Mouse (Mus musculus): Measurements from ENCODE around the gene Raver1. TPM values are rescaled to one million over a fixed set of nuclear protein-coding genes. Genes with fewer than 3 reads are reported as not detected.

Gene Raver1
- polyA plus RNA-seq, 1 experiment: 60.7 TPM

DNA sequence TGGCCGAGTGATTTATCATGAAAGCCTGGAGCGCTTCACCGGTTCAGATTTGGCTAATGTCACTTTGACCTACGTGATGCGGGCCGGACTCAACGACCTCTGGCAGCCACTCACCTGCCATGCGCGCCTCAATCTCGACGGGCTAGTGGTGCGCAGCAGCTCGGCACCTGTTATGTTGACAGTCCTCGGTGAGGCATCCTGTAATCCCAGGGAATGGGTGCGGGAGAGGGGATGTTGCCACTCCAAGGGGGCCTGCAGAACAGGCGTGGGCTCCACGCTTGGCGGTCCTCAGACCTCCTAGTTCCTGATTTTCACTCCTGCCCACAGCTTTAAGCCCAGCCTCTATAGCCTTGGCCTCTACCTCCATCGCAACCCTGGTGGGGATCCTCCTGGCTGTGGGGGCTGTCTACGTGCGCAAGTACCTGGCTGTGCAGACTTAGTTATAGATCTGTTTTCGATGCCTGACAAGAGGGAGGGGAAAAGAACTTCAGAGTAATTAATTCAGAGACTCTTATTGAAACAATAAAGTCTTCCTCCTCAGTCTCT is 61.7 kb downstream of the Raver1 start:
- peaks cover 9% of the 10 kb centered on the region for H3K4me1 ChIP-seq (ENCODE audit: control insufficient read depth, insufficient read depth, low read length)
- H3K36me3 ChIP-seq (ENCODE audit: control insufficient read depth, insufficient read depth, low read length, poor library complexity, severe bottlenecking): peaks cover 3% of the 10 kb centered on the region; the same call in 1 of the 2 replicates
- H3K27me3 ChIP-seq (ENCODE audit: control insufficient read depth, insufficient read depth, low read length, poor library complexity, severe bottlenecking): no peaks in the 10 kb centered on the region; the same call in 1 of the 2 replicates
- H3K9me3 ChIP-seq (replicated peaks; ENCODE audit: control insufficient read depth, insufficient read depth, low read length, poor library complexity, severe bottlenecking): no peaks in the 10 kb centered on the region
- H3K27ac ChIP-seq (ENCODE audit: insufficient read depth, low read length): no peak overlapping the region
- H3K9ac ChIP-seq (ENCODE audit: low read depth, poor library complexity, severe bottlenecking): peak overlapping the region; percentile 23
- H3K4me3 ChIP-seq (ENCODE audit: low read depth, low read length): peak overlapping the region; percentile 44
- TF ChIP-seq POLR2A (IDR thresholded peaks at IDR 0.05; ENCODE audit: insufficient read depth, low read length) (no peak), EP300 (IDR thresholded peaks at IDR 0.05; ENCODE audit: insufficient read depth, low read depth, low read length) (no peak), CTCF (IDR thresholded peaks at IDR 0.05; ENCODE audit: low read depth, low read length) (no peak)

DNA sequence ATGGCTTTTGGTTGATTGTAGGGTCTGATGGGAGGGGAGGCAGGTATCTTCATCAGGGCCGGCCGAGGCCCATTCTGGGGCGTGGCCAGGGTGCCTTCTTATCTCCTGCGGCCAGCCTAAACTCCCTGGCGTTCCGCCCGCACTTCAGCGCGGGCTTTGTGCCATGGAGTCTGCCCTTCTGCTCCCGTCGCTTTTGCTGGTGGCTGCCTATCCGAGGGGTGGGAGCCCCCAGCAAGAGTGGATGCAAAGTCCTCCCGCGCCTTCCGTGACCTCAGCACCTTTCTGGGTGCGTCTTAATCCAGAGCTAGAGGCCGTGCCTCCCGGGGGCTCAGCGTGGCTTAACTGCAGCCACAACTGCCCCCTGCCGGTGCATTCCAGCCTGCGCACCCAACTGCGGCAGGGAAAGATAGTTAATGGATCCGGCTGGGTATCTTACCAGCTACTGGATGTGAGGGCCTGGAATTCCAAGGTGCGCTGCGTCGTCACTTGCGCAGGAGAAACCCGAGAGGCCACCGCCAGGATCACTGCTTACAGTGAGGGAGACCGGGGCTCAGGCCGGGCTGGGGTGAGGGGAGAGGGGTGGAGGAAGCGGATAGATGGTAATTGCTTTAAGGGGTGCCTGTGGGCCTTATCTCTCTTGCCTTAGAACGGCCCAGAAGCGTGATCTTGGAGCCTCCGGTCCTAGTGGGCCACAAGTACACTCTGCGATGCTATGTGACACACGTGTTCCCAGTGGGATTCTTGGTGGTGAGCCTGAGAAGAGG is 62.3 kb downstream of the Raver1 start, which contains the start of gene Icam4:
TSS of gene Icam4 (plus strand) at position 83 of the 764 bp plus-strand sequence.
- Histone ChIP-seq H3K36me3 (ENCODE audit: control insufficient read depth, insufficient read depth, low read length, poor library complexity, severe bottlenecking) (peaks cover 3% of the 10 kb centered on the region; the same call in 1 of the 2 replicates), H3K27ac (ENCODE audit: insufficient read depth, low read length) (0 out of 2 replicates have a peak within 1 kb of the TSS, but pooled peaks have one; percentile 10)

GRCm38 (mm10) chr9:21028560-21029110 is 63.2 kb downstream of the Raver1 start:
- no peak for TF ChIP-seq EP300 (IDR thresholded peaks at IDR 0.05; ENCODE audit: insufficient read depth, low read depth, low read length)
- no peak for TF ChIP-seq CTCF (IDR thresholded peaks at IDR 0.05; ENCODE audit: low read depth, low read length)
- TF ChIP-seq POLR2A (IDR thresholded peaks at IDR 0.05; ENCODE audit: insufficient read depth, low read length): no peak
- H3K9ac ChIP-seq (ENCODE audit: low read depth, poor library complexity, severe bottlenecking): no peak overlapping the region
- H3K4me3 ChIP-seq (ENCODE audit: low read depth, low read length): no peak overlapping the region
- peaks cover 9% of the 10 kb centered on the region for H3K4me1 ChIP-seq (ENCODE audit: control insufficient read depth, insufficient read depth, low read length)
- H3K36me3 ChIP-seq (ENCODE audit: control insufficient read depth, insufficient read depth, low read length, poor library complexity, severe bottlenecking): peaks cover 3% of the 10 kb centered on the region; the same call in 1 of the 2 replicates
- H3K27me3 ChIP-seq (ENCODE audit: control insufficient read depth, insufficient read depth, low read length, poor library complexity, severe bottlenecking): no peaks in the 10 kb centered on the region; the same call in 1 of the 2 replicates
- 0 out of 2 replicates have a peak overlapping the region, but pooled peaks have one; percentile 10 for H3K27ac ChIP-seq (ENCODE audit: insufficient read depth, low read length)
- no peaks in the 10 kb centered on the region for H3K9me3 ChIP-seq (replicated peaks; ENCODE audit: control insufficient read depth, insufficient read depth, low read length, poor library complexity, severe bottlenecking)

More for the DNA sequence above, 62.3 kb downstream of the Raver1 start, which contains the start of gene Icam4:
- no peaks in the 10 kb centered on the region; the same call in 1 of the 2 replicates for H3K27me3 ChIP-seq (ENCODE audit: control insufficient read depth, insufficient read depth, low read length, poor library complexity, severe bottlenecking)
- peaks cover 9% of the 10 kb centered on the region for H3K4me1 ChIP-seq (ENCODE audit: control insufficient read depth, insufficient read depth, low read length)
- TF ChIP-seq CTCF (IDR thresholded peaks at IDR 0.05; ENCODE audit: low read depth, low read length) (peak; percentile 85), EP300 (IDR thresholded peaks at IDR 0.05; ENCODE audit: insufficient read depth, low read depth, low read length) (0 out of 2 replicates have a peak, but pooled peaks have one; percentile 38), POLR2A (IDR thresholded peaks at IDR 0.05; ENCODE audit: insufficient read depth, low read length) (no peak)
- peak within 1 kb of the TSS; percentile 23 for H3K9ac ChIP-seq (ENCODE audit: low read depth, poor library complexity, severe bottlenecking)
- H3K4me3 ChIP-seq (ENCODE audit: low read depth, low read length): peak within 1 kb of the TSS; percentile 53
- no peaks in the 10 kb centered on the region for H3K9me3 ChIP-seq (replicated peaks; ENCODE audit: control insufficient read depth, insufficient read depth, low read length, poor library complexity, severe bottlenecking)

DNA sequence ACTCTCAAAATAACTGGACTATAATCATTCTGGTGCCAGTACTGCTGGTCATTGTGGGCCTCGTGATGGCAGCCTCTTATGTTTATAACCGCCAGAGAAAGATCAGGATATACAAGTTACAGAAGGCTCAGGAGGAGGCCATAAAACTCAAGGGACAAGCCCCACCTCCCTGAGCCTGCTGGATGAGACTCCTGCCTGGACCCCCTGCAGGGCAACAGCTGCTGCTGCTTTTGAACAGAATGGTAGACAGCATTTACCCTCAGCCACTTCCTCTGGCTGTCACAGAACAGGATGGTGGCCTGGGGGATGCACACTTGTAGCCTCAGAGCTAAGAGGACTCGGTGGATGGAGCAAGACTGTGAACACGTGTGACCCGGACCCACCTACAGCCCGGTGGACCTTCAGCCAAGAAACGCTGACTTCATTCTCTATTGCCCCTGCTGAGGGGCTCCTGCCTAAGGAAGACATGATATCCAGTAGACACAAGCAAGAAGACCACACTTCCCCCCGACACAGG is 64.0 kb downstream of the Raver1 start:
- H3K27me3 ChIP-seq (ENCODE audit: control insufficient read depth, insufficient read depth, low read length, poor library complexity, severe bottlenecking): no peaks in the 10 kb centered on the region; the same call in 1 of the 2 replicates
- no peak overlapping the region for H3K27ac ChIP-seq (ENCODE audit: insufficient read depth, low read length)

GRCm38 (mm10) chr9:21026849-21027248 is 65.0 kb downstream of the Raver1 start:
- Histone ChIP-seq H3K27me3 (ENCODE audit: control insufficient read depth, insufficient read depth, low read length, poor library complexity, severe bottlenecking) (no peaks in the 10 kb centered on the region), H3K4me3 (ENCODE audit: low read depth, low read length) (no peak overlapping the region), H3K4me1 (ENCODE audit: control insufficient read depth, insufficient read depth, low read length) (peaks cover 9% of the 10 kb centered on the region), H3K9me3 (replicated peaks; ENCODE audit: control insufficient read depth, insufficient read depth, low read length, poor library complexity, severe bottlenecking) (no peaks in the 10 kb centered on the region), H3K27ac (ENCODE audit: insufficient read depth, low read length) (no peak overlapping the region), H3K9ac (ENCODE audit: low read depth, poor library complexity, severe bottlenecking) (no peak overlapping the region), H3K36me3 (ENCODE audit: control insufficient read depth, insufficient read depth, low read length, poor library complexity, severe bottlenecking) (peaks cover 3% of the 10 kb centered on the region; the same call in 1 of the 2 replicates)
- no peak for TF ChIP-seq POLR2A (IDR thresholded peaks at IDR 0.05; ENCODE audit: insufficient read depth, low read length)
- TF ChIP-seq CTCF (IDR thresholded peaks at IDR 0.05; ENCODE audit: low read depth, low read length): no peak
- TF ChIP-seq EP300 (IDR thresholded peaks at IDR 0.05; ENCODE audit: insufficient read depth, low read depth, low read length): no peak

More for the DNA sequence above, 64.0 kb downstream of the Raver1 start:
- no peaks in the 10 kb centered on the region for H3K9me3 ChIP-seq (replicated peaks; ENCODE audit: control insufficient read depth, insufficient read depth, low read length, poor library complexity, severe bottlenecking)
- H3K36me3 ChIP-seq (ENCODE audit: control insufficient read depth, insufficient read depth, low read length, poor library complexity, severe bottlenecking): peaks cover 3% of the 10 kb centered on the region; the same call in 1 of the 2 replicates
- H3K9ac ChIP-seq (ENCODE audit: low read depth, poor library complexity, severe bottlenecking): no peak overlapping the region
- H3K4me3 ChIP-seq (ENCODE audit: low read depth, low read length): no peak overlapping the region
- TF ChIP-seq CTCF (IDR thresholded peaks at IDR 0.05; ENCODE audit: low read depth, low read length): no peak
- peak; percentile 80 for TF ChIP-seq EP300 (IDR thresholded peaks at IDR 0.05; ENCODE audit: insufficient read depth, low read depth, low read length)
- peaks cover 9% of the 10 kb centered on the region for H3K4me1 ChIP-seq (ENCODE audit: control insufficient read depth, insufficient read depth, low read length)
